Mouse (Mus musculus) lung, postnatal 10 days (tissue): ENCODE results near the gene Rps6kl1.
A peak's percentile ranks its signal among the peaks of the same experiment; 100 is the strongest.

Source experiments
- DNase-seq: peaks from one replicate; pipeline ENCODE4 v3.0.0; 2021

Rps6kl1 gene

GRCm38 (mm10) chr12:85101521-85102106, 49.5 kb downstream of the Rps6kl1 start:
- DNase-seq: no peak

GRCm38 (mm10) chr12:85101001-85101400, 50.1 kb downstream of the Rps6kl1 start:
- no peak for DNase-seq

- DNase-seq: peak; percentile 40
Observed at GRCm38 (mm10) chr12:85095859-85096258, 55.2 kb downstream of the Rps6kl1 start.

GRCm38 (mm10) chr12:85095146-85095545, 55.9 kb downstream of the Rps6kl1 start:
- no peak for DNase-seq

- peak; percentile 50 for DNase-seq
Observed at GRCm38 (mm10) chr12:85094706-85095105, 56.4 kb downstream of the Rps6kl1 start.

- peak; percentile 92 for DNase-seq
Observed at GRCm38 (mm10) chr12:85094010-85094409, 57.1 kb downstream of the Rps6kl1 start.

GRCm38 (mm10) chr12:85092214-85092613, 58.9 kb downstream of the Rps6kl1 start:
- peak; percentile 81 for DNase-seq

GRCm38 (mm10) chr12:85091190-85091589, 59.9 kb downstream of the Rps6kl1 start:
- DNase-seq: no peak

- DNase-seq: no peak
Observed at GRCm38 (mm10) chr12:85087845-85088244, 63.2 kb downstream of the Rps6kl1 start.
